Mouse (Mus musculus) testis, adult 2 months (tissue): ENCODE data around the gene Diras2.

Experiments
- CTCF ChIP-seq: fragments of 200-500 bp; IDR thresholded peaks from 2 replicates; pipeline ENCODE4 v1.5.1; 2012; ENCODE audit warnings: low read depth, mild to moderate bottlenecking, inconsistent platforms, low read length, moderate library complexity; ENCODE audit not compliant: control insufficient read depth, insufficient read depth, insufficient replicate concordance
- POLR2A ChIP-seq: fragments of 200-500 bp; IDR thresholded peaks from 2 replicates; pipeline ENCODE4 v1.6.1; 2012; ENCODE audit warnings: low read depth, mild to moderate bottlenecking, inconsistent platforms, low read length, moderate library complexity; ENCODE audit not compliant: control insufficient read depth

- TF ChIP-seq POLR2A: peak; percentile 23; the same call in 1 of the 2 replicates
- TF ChIP-seq CTCF: peak; percentile 27; the same call in 1 of the 2 replicates
These were observed 802 bp downstream of the Diras2 start for GRCm38 (mm10) chr13:52530008-52530945.
